ENCODE assay signal across 10 mouse cellular contexts in the genomic region with DNA sequence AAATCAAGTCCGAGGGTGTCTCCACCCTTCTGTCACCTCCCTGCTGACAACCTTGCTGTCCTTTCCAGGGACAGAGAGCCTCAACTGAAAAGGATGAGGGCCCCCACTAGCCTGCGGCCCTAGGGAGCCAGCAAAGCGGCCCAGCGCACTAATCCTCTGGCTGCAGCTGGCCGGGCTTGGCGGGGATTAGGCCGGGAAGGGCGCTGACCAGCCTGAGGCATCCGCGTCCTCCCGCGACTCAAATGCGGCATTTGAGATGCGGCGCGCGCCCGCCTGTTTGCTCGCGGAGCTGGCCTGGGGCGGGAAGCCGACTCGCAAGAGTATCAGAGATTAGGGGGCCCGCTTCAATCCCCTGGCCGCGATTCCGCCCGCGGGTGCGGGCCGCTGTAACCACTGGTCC. TPM values are rescaled to one million over a fixed set of nuclear protein-coding genes. Genes with fewer than 3 reads are reported as not detected.
A peak's percentile ranks its signal among the peaks of the same experiment; 100 is the strongest.
DNase-seq lines count a peak whose midpoint lies in the region; ATAC-seq and TF ChIP-seq lines count a peak whose summit lies in the region.
"Had no signal": no experiment of that assay in that cellular context is flagged by ENCODE, and none has a peak within 500 bp of the region (broad histone marks: within the 10 kb centered on the region; RNA-seq: fewer than 3 reads in every experiment).

No protein-coding gene starts in this region.

- no peak overlapping the region for H3K9ac ChIP-seq in lung, embryonic 15.5 days
- H3K9ac ChIP-seq in intestine, postnatal 0 days (ENCODE audit: low read depth, low read length), result no peak overlapping the region
- no peak overlapping the region; the same call in 1 of the 2 replicates for H3K9ac ChIP-seq in stomach, embryonic 14.5 days (replicated peaks; ENCODE audit: low read depth, low read length)

- WGBS in lung, embryonic 15.5 days, result 4% methylated on average over 31 of the region's 31 CpGs
- 5% methylated on average over 31 of the region's 31 CpGs for WGBS in intestine, postnatal 0 days
- WGBS in stomach, embryonic 14.5 days, result 2% methylated on average over 31 of the region's 31 CpGs

- H3K27ac ChIP-seq in lung, embryonic 15.5 days, result no peak overlapping the region
- H3K27ac ChIP-seq in intestine, postnatal 0 days (ENCODE audit: low read depth, low read length), result no peak overlapping the region
- H3K27ac ChIP-seq in stomach, embryonic 14.5 days (ENCODE audit: low read length), result no peak overlapping the region

- H3K36me3 ChIP-seq in lung, embryonic 15.5 days, result no peaks in the 10 kb centered on the region
- no peaks in the 10 kb centered on the region for H3K36me3 ChIP-seq in intestine, postnatal 0 days (ENCODE audit: control insufficient read depth, insufficient read depth)
- H3K36me3 ChIP-seq in stomach, embryonic 14.5 days (ENCODE audit: control insufficient read depth, insufficient read depth, low read length), result no peaks in the 10 kb centered on the region

- H3K4me1 ChIP-seq in lung, embryonic 15.5 days, result no peaks in the 10 kb centered on the region
- no peaks in the 10 kb centered on the region for H3K4me1 ChIP-seq in intestine, postnatal 0 days (replicated peaks; ENCODE audit: control insufficient read depth, insufficient read depth, low read length)
- no peaks in the 10 kb centered on the region for H3K4me1 ChIP-seq in stomach, embryonic 14.5 days (ENCODE audit: control insufficient read depth, insufficient read depth, low read length)

- H3K4me2 ChIP-seq in lung, embryonic 15.5 days, result peak overlapping the region; percentile 23
- 0 out of 2 replicates have a peak overlapping the region, but pooled peaks have one; percentile 17 for H3K4me2 ChIP-seq in intestine, postnatal 0 days (replicated peaks; ENCODE audit: low read depth)
- peak overlapping the region; percentile 32 for H3K4me2 ChIP-seq in stomach, embryonic 14.5 days (replicated peaks; ENCODE audit: low read depth, low read length)

- TF ChIP-seq CTCF in intestine, postnatal 0 days (IDR thresholded peaks at IDR 0.05; ENCODE audit: low read depth), result no peak

- no peak for ATAC-seq in cerebellum, adult (ENCODE audit: insufficient number of reproducible peaks, low FRiP score, low TSS enrichment)
- ATAC-seq in lung, embryonic 15.5 days (ENCODE audit: borderline replicate concordance, extremely low read depth, low FRiP score, low TSS enrichment), result no peak
- no peak for ATAC-seq in intestine, postnatal 0 days
- ATAC-seq in stomach, embryonic 14.5 days (ENCODE audit: insufficient number of reproducible peaks, insufficient read depth, low FRiP score, low read depth), result no peak

- peak; percentile 19 to 38 for DNase-seq in cerebellum, postnatal 25 days
- no peak for DNase-seq in lung, adult 18-20 months
- DNase-seq in spleen, postnatal 10 days (ENCODE audit: low spot score in 2 of 2), result no peak
- no peak for DNase-seq in left cerebral cortex, adult 8-10 months (ENCODE audit: low spot score in 2 of 2)

- no peaks in the 10 kb centered on the region for H3K9me3 ChIP-seq in lung, embryonic 15.5 days
- no peaks in the 10 kb centered on the region for H3K9me3 ChIP-seq in intestine, postnatal 0 days (ENCODE audit: control insufficient read depth)
- H3K9me3 ChIP-seq in stomach, embryonic 14.5 days (ENCODE audit: control insufficient read depth, low read depth, low read length), result no peaks in the 10 kb centered on the region

- no peak overlapping the region for H3K4me3 ChIP-seq in lung, embryonic 15.5 days
- no peak overlapping the region for H3K4me3 ChIP-seq in intestine, postnatal 0 days (ENCODE audit: low read depth, low read length)
- peak overlapping the region; percentile 13 for H3K4me3 ChIP-seq in stomach, embryonic 14.5 days (ENCODE audit: low read depth, low read length)

- H3K27me3 ChIP-seq in lung, embryonic 15.5 days, result peaks cover 35% of the 10 kb centered on the region
- H3K27me3 ChIP-seq in intestine, postnatal 0 days (replicated peaks; ENCODE audit: control insufficient read depth, insufficient read depth, low read length), result peaks cover 35% of the 10 kb centered on the region
- H3K27me3 ChIP-seq in stomach, embryonic 14.5 days (ENCODE audit: control insufficient read depth, insufficient read depth, low read length), result peaks cover 29% of the 10 kb centered on the region

RNA-seq across cellular contexts. Expression of gene Noto, which starts 14.7 kb away (rescaled TPM):
- 0.47 and 0.78 TPM in 2 replicates for polyA plus RNA-seq in lung, embryonic 15.5 days (2015; fragmentation: Nextera tagmentation; extraction: Ambion mirVana)
- polyA plus RNA-seq in intestine, postnatal 0 days (2015; fragmentation: Nextera tagmentation; extraction: Ambion mirVana), result not detected in 2 replicates
- not detected in 2 replicates for polyA plus RNA-seq in stomach, embryonic 14.5 days (2014; fragmentation: Nextera tagmentation; extraction: Ambion mirVana)
- total RNA-seq in left cerebral cortex, adult 8-10 months (2022), result not detected
- total RNA-seq: left cerebral cortex, adult 18-20 months had no signal
- polyA plus RNA-seq: small intestine, adult 2 months had no signal

RNA-seq across cellular contexts. Expression of gene Smyd5, which starts 22.8 kb away (rescaled TPM):
- polyA plus RNA-seq in lung, embryonic 15.5 days (2015; fragmentation: Nextera tagmentation; extraction: Ambion mirVana), result 62.6 and 64.0 TPM in 2 replicates
- 10.1 and 10.9 TPM in 2 replicates for polyA plus RNA-seq in intestine, postnatal 0 days (2015; fragmentation: Nextera tagmentation; extraction: Ambion mirVana)
- 43.6 and 45.8 TPM in 2 replicates for polyA plus RNA-seq in stomach, embryonic 14.5 days (2014; fragmentation: Nextera tagmentation; extraction: Ambion mirVana)
- total RNA-seq in left cerebral cortex, adult 8-10 months (2022), result 10 to 100 TPM; 53.0 to 58.7 (median 54.3) TPM

RNA-seq across cellular contexts. Expression of gene Rab11fip5, which starts 34.6 kb away (rescaled TPM):
- polyA plus RNA-seq in lung, embryonic 15.5 days (2015; fragmentation: Nextera tagmentation; extraction: Ambion mirVana), result 14.1 and 14.2 TPM in 2 replicates
- 30.5 and 35.8 TPM in 2 replicates for polyA plus RNA-seq in intestine, postnatal 0 days (2015; fragmentation: Nextera tagmentation; extraction: Ambion mirVana)
- 8.1 and 8.3 TPM in 2 replicates for polyA plus RNA-seq in stomach, embryonic 14.5 days (2014; fragmentation: Nextera tagmentation; extraction: Ambion mirVana)
- total RNA-seq in left cerebral cortex, adult 8-10 months (2022), result 10 to 100 TPM; 76.8 to 87.2 (median 83.1) TPM

RNA-seq across cellular contexts. Expression of gene Cct7, which starts 42.3 kb away (rescaled TPM):
- 502 and 506 TPM in 2 replicates for polyA plus RNA-seq in lung, embryonic 15.5 days (2015; fragmentation: Nextera tagmentation; extraction: Ambion mirVana)
- polyA plus RNA-seq in intestine, postnatal 0 days (2015; fragmentation: Nextera tagmentation; extraction: Ambion mirVana), result 152 and 159 TPM in 2 replicates
- polyA plus RNA-seq in stomach, embryonic 14.5 days (2014; fragmentation: Nextera tagmentation; extraction: Ambion mirVana), result 433 and 457 TPM in 2 replicates
- total RNA-seq in left cerebral cortex, adult 8-10 months (2022), result 100 to 1,000 TPM; 206 to 234 (median 220) TPM

RNA-seq across cellular contexts. Expression of gene Pradc1, which starts 42.8 kb away (rescaled TPM):
- 46.0 and 46.7 TPM in 2 replicates for polyA plus RNA-seq in lung, embryonic 15.5 days (2015; fragmentation: Nextera tagmentation; extraction: Ambion mirVana)
- polyA plus RNA-seq in intestine, postnatal 0 days (2015; fragmentation: Nextera tagmentation; extraction: Ambion mirVana), result 23.2 and 23.7 TPM in 2 replicates
- 23.9 and 25.2 TPM in 2 replicates for polyA plus RNA-seq in stomach, embryonic 14.5 days (2014; fragmentation: Nextera tagmentation; extraction: Ambion mirVana)
- total RNA-seq in left cerebral cortex, adult 8-10 months (2022), result 10 to 100 TPM; 25.7 to 34.2 (median 32.3) TPM

Comparison
In these comparisons a context has a peak if more than half of its experiments do, and no peak if none do; other contexts are left out.
1. DNase-seq: peak in cerebellum, postnatal 25 days (2 of 2); none in lung, adult 18-20 months (0 of 2), spleen, postnatal 10 days (0 of 2) and left cerebral cortex, adult 8-10 months (0 of 2).
2. Peak in every context shown above with its lines, with median percentiles within 50 percentile points of each other: H3K4me2 ChIP-seq.